Mouse (Mus musculus) skeletal muscle tissue, adult 2 months (tissue): ENCODE results near the gene Sema6d.

ENCODE experiments used
- DNase-seq: peaks from one replicate; pipeline ENCODE4 v3.0.0-alpha.2; 2012; ENCODE audit warnings: low read depth, low spot score

The Sema6d gene

DNA sequence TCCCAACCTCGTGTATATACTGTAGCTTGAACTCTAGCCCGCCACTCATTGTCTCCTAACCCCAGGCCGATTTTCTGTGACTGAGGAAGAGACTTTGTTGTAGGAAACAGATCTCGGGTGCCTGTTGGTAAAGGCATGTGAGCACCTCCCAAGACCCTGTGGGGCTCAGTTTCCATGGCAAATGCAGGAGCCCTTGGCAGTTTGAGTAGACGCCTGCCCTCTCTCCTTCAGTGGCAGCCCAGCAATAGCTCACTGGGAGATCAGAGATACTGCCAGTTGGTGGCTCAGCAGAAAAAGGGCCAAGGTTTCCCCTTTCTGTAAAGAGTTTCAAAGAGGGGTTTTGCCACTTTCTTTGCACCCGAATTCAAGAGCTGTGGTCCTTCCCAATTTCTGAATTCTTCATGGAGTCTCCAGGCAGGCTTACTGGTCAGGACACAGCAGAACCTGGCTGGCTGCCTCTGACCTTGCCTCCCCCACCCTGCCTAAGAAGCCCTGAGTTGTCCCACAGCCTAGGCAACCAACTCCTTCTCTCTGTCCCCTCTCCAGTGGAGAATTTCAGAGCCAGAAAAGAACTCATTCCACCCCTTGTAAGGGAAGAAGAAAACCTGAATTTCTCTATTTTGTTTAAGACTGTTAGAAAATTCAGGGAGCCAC is 312.1 kb downstream of the Sema6d start:
- no peak for DNase-seq

DNA sequence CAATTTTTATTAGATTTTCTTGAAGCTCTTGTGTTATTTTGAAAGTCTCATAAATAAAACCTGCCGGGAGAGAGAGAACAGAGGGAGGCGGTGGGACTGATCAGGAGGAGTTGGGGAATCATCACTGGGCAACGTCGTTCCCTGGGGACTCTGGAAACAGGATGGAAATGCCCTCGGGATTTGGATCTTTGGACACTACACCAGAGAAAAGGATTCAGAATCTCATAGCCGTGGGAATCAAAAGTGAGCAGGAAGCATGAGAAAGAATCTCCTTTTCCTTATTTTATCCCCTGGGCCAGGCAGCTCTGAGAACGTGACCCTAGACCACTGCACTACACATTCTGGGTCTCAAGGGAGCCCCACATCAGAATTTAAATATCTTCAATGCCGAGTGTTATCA is 313.8 kb downstream of the Sema6d start:
- DNase-seq, result peak; percentile 35

DNA sequence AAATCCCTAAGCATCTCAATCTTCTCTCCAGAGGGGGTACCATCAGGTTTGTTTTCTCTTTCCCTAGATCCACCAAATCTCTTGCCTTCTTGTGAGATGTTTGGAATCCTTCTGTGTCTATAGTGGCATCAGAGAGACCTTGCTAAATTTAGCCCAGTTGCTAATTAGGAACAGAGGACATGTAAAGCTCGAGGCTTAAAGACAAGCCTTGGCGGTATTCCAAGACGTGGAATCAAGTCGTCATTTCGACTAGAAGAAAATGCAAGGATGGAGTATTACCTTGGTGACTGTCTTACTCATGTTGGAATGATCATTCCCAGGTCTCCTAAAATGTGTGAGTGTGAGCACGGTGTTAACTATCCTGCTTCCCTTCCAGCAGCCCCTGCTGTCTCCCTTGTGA is 314.2 kb downstream of the Sema6d start:
- DNase-seq, result no peak

DNA sequence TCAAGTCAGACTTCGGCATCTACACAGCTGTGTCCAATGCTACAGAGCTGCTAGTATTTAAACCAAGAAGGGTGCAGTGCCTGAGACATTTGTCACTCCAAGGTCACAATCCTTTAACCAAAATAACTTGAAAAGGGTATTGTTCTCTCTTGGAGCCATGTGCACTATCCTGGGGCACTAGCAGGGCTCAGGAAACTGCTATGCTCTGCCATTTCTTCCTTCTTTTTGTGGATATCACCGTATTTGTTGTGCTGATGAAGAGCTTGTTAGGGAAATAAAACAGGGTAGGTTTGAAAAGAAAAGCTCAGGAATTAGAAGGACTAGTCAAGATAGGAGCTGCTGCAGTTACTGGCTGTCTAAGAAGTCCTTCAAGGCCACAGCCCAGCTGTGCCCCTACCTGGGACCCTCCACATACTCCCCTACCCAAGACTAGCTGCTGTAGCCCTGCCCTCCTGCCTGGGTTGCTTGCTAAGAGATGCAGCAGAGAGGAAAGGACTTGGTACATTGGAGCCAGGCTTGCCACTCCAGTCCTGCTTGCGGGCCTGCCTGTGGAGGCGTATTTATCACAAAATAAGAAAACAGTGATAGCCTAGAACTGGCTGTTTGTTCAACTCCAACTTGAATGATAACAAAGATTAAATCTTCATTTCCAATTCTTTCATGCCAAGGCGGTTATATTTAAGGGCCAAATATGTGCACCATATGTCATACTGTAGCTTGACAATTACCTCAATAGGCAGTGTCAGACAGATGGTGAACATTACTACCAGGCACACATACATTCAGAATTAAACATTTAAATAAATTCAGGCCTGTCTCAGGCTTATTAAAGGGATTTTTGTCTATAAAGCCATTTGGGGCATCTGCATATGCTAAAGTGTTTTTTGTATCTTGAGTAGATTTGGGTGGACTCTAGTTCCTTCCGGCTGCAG is 315.1 kb downstream of the Sema6d start:
- DNase-seq, result no peak

DNA sequence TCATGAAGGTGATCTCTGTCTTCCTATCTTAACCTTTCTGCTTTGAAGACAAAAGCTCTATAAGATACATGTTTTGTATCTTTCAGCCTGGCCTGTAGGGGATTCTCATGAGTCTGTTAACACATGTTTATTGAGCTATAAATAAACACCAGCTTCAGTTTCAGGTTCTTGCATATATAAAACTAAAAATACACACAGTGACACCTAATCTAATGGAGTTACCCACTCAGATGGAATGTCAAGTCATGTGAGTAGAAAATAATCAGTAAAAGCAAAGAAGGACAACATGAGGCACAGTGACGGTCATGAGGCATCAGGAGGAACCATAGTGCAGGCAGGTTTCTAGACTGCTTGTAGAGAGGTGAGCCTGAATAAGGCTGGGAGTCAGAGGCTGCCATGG is 319.2 kb downstream of the Sema6d start:
- DNase-seq, result peak; percentile 42

DNA sequence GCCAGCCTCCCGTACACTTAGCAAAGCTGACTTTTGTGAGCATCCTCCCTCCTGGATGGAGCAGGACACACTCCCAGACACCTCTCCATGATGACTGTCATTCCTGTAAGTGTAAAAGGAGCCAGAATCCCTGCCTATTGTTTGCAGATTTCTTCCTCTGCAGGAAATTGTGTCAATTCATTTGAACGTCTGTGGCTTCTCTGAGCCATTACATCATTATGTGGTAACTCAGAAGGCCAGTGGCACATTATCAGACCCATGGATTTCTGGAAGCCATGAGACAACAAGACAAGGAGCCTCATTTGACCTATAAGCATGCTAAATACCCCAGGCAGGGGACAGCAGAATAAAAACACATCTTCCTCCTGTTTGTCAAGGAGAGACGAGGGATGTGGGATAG is 327.0 kb downstream of the Sema6d start:
- DNase-seq, result no peak

DNA sequence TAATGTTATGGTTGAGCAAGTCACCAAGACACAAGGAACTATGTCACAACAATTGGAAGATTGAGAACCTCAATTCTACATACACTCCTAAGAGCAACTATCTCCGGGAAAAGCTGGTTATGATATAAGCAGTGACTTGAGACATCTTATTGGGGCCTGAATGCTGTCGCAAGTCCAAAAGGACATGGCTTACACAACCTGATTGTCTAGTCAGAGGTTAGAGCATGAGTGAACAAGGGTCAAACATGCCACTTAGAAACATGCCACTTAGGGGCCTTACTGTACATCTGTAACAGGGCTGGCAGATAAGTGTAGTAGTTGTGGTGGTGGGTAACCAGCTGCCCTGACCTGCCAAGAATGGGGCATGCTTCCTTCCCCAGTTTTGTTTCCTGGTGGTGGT is 328.6 kb downstream of the Sema6d start:
- DNase-seq, result no peak

DNA sequence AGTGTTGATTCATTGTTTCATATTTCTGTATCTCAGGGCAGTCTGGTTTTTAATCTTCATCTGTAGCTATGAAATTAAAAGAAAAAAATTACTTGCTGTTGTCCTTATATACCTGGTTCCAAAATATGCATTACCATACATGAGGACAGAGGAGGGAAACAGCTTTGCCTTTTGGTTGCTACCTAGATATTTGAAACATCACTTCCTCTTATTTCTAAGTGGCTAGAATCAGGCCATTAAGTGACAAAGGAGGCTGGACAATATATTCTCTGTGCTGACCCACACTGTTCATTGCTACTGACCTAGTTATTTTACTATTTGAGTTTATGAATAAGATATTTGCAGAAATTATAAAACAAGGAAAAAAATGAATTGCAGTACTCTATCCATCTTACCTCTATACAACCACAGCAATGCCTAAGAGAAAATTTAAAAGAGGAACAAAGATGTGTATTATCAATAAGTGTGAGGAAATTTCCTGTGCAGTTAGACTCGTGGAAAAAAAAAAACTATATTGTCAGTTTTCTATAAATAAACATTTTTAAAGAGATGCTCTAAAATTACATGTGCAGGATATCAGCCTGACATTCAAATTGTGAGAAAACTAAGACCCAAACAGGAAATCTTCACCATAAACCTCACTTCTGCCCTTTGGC is 330.5 kb downstream of the Sema6d start:
- no peak for DNase-seq

DNA sequence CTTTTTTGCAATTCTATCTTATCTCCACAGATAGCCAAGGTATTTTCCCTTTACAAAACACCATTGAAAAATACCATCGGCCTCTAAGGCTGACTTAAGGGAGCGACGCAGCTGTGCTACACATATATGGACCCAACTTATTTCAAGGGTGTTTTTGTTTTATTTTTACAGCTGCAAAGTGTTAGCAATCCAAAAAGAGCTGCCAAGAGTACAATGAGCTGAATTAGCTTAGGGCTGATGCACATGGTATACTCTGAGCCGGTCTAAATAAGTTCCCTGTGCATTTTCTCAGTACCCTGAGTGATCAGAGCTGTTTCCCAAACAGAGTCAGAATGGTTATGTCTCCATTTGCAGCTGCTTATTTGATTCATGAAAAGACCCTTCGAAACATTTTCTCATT is 340.0 kb downstream of the Sema6d start:
- no peak for DNase-seq

DNA sequence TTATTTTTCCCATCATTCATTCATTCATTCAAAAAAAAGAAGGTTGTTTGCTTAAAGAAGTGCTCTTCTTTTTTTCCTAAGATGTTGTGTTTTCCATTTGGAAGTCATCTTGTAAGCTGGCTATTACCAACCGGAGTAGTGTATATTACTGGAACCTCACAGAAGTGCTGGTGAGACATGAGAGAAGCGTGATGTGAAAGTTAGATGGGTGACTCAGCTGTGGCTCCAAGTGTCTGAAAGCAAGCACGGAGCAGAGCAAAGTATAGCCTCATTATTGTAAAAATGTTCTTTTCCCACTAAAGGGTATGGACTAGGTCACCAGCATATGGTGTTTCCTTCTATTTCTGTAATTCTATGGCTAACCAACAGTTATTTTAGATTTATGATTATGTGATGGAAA is 340.9 kb downstream of the Sema6d start:
- no peak for DNase-seq

DNA sequence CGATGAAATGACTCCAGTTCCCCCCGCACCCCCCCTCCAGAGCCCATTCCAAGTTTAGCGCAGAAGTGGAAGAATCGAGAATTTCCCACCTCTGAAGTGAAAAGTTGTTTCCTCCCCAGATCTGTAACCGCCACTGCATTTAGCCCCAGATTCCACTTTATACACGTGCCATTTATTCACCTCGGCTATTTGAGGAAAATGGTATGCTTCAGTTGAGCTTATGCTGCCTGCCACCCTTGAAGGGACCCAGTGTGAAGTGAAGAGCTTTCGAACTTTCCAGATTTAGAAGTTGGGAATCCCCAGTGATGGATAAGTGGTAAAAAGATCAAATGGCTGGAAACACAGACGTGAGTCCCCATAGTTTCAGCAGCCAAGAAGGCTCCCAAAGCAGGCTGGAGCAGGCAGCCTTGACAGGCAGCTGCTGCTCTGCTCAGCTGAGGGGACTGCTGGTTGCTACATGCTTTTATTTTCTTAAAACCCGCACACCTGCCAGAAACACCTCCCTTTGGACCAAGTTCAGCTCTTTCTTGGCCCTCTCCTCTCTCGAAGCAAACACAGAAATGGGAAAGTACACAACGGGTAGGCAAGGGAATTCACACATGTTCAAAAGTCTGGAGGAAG is 345.7 kb downstream of the Sema6d start:
- no peak for DNase-seq

DNA sequence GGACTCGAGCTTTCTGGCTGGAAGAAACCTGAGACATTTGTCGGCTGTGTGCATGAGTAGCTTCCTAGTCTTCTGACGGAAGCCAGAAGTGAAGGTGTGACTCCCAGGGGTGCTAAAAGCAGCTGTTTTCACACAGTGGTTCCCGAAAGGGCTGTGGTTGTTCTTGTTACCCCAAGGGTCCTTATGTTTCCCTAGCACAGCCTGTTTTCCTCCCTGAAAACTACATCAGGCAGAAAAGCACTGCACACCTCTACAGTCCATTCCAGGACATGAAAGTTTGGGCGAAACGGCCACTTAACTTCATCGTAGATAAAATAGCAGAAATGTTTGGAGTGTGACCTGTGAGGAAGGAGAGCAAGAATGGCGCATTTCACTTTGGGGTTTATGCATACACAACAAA is 346.9 kb downstream of the Sema6d start:
- no peak for DNase-seq

DNA sequence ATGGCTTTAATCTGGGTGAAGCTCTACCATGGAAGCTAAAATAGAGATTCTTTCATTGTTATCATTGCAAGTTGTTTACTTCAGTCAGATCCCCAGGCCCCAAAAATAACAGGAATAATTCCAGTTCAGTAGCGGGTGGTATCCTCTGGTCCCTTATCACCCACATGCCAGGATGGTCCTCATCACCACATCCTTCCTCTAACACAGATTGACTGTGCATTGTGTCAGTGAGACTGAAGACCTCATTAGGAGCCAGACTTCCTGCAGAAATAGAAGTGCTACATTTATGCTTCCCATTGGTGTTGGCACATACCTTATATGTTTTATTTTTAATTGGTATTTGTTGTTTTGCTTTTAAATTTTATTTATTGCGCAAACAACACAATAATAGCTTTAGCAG is 354.4 kb downstream of the Sema6d start:
- no peak for DNase-seq

DNA sequence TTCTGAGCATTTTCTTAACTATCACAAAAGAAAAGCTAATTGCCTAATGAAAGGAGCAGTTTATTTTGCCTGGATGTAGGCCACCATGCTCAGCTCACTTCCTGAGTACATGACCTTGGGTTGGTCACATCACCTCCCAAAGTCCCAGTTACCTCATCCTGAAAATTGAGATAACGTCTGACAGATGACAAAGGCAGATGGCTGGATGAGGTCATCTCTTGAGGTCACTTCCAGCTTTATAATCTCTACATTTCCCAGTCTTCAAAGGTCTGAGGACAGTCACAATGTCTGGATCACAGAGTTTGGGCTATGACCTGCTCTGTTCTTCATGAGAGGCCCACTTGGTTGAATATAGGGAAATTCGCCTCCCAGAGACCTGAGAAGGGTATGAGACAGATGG is 366.1 kb downstream of the Sema6d start:
- no peak for DNase-seq

DNA sequence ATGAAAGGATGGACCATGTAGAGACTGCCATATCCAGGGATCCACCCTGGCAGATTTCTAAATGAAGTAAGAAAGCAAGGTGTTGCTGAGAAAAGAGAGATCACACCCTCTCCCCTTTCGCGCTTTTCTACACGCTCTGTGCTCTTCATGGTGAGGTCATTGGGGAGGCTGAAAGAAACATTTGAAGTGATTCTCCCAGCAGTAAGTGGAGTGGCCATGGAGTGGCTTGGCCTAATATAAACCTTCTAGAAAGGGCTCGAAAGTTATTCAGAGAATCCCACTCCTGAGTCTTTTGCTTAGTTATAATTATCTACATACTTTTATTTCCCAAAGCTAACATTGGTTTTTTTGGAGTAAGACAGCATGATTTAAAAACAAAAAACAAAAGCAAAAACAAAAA is 367.2 kb downstream of the Sema6d start:
- DNase-seq, result no peak

DNA sequence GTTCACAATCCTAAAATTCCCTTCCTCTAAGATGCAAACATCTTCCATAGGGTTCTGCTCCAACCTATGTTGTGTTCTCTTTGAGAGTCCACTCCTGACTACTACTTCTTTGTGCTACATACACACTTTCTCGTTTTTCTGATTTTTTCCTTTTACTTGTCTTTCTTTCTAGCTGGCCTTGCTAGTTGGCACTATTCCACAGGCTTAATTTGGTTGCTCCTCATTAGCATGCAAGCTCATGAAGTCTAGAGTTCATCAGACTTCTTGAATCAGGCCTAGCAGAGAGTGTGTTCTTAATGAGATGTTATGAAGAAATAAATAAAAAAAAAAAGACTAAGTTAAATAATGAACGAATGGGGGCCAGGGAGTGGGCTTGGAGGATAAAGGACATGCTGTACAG is 368.3 kb downstream of the Sema6d start:
- no peak for DNase-seq

DNA sequence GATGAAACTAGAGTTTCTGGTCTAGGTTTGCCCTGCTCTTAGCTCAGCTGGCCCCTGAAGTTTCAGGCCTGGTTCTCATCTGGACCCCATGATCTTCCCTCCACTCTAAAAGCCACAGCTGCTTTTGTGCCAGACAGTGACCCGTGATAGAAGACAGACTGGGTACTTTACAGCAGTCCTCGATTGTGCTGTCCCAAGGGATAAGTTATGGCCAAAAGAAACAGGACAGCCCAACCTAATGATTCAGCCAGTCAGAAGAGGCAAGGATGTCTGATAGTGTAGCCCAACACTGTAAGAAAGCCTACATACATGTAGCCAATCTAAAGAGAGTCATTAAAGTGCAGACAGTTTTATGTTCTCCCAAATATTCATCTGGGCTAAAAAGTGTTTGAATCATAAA is 371.2 kb downstream of the Sema6d start:
- no peak for DNase-seq

DNA sequence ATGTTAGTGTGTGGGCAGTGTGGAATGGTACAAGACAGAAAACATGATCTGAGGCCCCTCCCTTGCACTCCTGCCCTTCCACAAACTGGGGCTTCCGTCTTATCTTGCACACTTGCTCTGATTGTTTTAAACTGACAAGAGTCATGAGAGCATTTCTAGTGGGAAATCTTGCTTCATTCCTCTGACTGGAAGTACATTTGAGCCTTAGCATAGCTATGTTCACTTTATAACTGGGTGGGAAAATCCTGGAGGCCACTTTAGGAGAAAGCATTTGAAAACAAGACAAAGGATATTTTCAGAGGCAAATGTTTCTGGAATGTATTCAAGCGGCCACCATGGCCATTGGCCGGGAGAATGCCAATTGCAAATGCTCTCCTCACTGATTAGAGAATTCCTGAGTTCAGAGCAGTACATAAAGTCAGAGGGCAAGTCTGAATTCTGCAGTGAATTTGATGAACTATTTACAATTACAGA is 371.6 kb downstream of the Sema6d start:
- DNase-seq, result no peak

DNA sequence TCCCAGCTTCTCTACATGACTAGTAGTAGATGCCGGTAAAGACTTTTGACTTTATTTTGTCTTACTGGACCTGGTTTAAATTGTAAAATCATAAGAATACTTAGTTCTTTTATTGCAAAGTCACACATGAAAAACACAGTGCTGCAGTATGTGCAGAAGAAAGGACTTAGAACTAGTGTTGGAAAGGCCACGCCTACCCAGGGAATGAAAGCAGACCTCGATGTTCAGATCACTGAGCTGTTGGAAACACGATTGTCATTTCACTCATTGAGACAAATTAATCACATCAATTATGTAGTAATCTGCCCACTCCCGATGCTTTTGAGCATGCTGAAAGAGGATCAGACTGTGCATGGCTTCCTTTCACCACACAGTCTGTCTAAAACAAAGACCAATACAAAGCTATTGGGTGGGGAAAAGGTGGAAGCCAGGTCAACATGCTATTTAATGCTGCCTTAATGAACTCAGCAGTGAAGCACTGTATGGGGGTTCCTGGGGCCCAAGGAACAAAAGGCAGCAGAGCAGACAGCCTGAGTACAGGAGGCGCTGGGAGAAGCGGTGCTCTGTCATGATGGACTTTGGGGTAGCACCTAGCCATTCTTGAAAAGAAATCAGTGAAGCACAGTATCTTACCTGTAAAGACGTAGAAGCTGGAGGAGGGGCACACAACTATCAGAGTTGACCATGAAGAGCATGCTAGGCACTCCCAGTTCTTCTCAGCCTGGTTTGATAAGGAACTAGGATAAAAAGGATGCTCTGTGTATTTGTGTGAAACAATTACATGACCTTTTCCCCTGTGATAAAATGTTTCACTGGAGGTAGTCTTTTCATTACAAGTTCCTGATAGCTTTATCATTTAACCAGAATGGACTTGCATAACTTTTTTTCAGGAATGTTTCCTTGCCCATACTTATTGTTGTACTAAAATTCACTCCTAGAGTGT is 375.5 kb downstream of the Sema6d start:
- DNase-seq, result no peak

DNA sequence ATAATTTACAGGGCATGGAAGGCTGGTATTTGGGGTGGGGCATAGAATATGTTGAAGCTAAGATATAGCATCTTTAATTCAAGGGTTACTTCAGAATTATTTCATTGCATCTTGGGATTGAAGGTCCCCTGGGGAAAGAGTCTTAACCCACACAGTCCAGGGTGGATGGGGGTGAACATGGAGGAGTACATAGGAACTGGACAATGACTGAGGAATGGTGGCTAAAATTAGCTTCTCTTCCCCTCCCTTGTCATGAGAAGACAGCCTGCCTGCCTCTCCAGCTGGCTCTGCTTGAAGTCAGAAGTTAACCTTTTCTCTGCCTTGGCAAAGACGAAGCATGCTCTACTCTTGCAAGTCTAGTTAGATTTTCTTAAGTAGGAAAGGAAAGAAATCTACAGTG is 377.7 kb downstream of the Sema6d start:
- DNase-seq, result no peak
